Mouse (Mus musculus) megakaryocyte progenitor cell, adult 5-6 weeks (primary cell): ENCODE results near the gene Phlpp1. TPM values are rescaled to one million over a fixed set of nuclear protein-coding genes. Genes with fewer than 3 reads are reported as not detected.

Source experiments
- ATAC-seq: replicated peaks from 2 replicates; pipeline ENCODE4 v1.8.0; 2016; ENCODE audit warnings: mild to moderate bottlenecking, moderate TSS enrichment, inconsistent platforms; ENCODE audit not compliant: poor library complexity
- total RNA-seq, 2 experiments: library from RNA; stranded (forward) in 1 of 2; stranded (reverse) in 1 of 2; fragments of 157-497, 149-512 nt in 1 of 2; fragments of 200-1000 nt in 1 of 2; gene quantifications; 2 replicates each; pipeline versions ENCODE4 v1.2.3 to v1.2.4; 2015 to 2017

Gene Phlpp1
- total RNA-seq, 2 experiments from 2014 or later: 0.92 to 2.6 TPM

- ATAC-seq: no peak
Measured at GRCm38 (mm10) chr1:106240116-106240685, 68.6 kb downstream of the Phlpp1 start.

- ATAC-seq: no peak
Measured at GRCm38 (mm10) chr1:106241059-106241458, 69.5 kb downstream of the Phlpp1 start.

- no peak for ATAC-seq
Measured at GRCm38 (mm10) chr1:106242129-106242528, 70.6 kb downstream of the Phlpp1 start.

GRCm38 (mm10) chr1:106243371-106243770 is 71.8 kb downstream of the Phlpp1 start:
- ATAC-seq: no peak

GRCm38 (mm10) chr1:106244245-106244644 is 72.7 kb downstream of the Phlpp1 start:
- no peak for ATAC-seq

GRCm38 (mm10) chr1:106254047-106254446 is 82.5 kb downstream of the Phlpp1 start:
- no peak for ATAC-seq

GRCm38 (mm10) chr1:106257176-106257575 is 85.6 kb downstream of the Phlpp1 start:
- no peak for ATAC-seq

- no peak; the same call in 1 of the 2 replicates for ATAC-seq
Measured at GRCm38 (mm10) chr1:106268028-106268799, 96.7 kb downstream of the Phlpp1 start.

GRCm38 (mm10) chr1:106269337-106269736 is 97.8 kb downstream of the Phlpp1 start:
- ATAC-seq: no peak

GRCm38 (mm10) chr1:106272916-106273315 is 101.4 kb downstream of the Phlpp1 start:
- ATAC-seq: no peak

- ATAC-seq: no peak
Measured at GRCm38 (mm10) chr1:106273801-106274200, 102.2 kb downstream of the Phlpp1 start.

GRCm38 (mm10) chr1:106274561-106275001 is 103.0 kb downstream of the Phlpp1 start:
- ATAC-seq: peak; percentile 61

GRCm38 (mm10) chr1:106275142-106275541 is 103.6 kb downstream of the Phlpp1 start:
- ATAC-seq: no peak

- no peak for ATAC-seq
Measured at GRCm38 (mm10) chr1:106275731-106276130, 104.2 kb downstream of the Phlpp1 start.

- no peak for ATAC-seq
Measured at GRCm38 (mm10) chr1:106276824-106277223, 105.3 kb downstream of the Phlpp1 start.

GRCm38 (mm10) chr1:106277286-106277685 is 105.7 kb downstream of the Phlpp1 start:
- ATAC-seq: no peak

- no peak for ATAC-seq
Measured at GRCm38 (mm10) chr1:106278552-106279060, 107.1 kb downstream of the Phlpp1 start.

- no peak for ATAC-seq
Measured at GRCm38 (mm10) chr1:106279404-106280123, 108.0 kb downstream of the Phlpp1 start.

GRCm38 (mm10) chr1:106280171-106280913 is 108.8 kb downstream of the Phlpp1 start:
- ATAC-seq: no peak

GRCm38 (mm10) chr1:106286815-106287214 is 115.3 kb downstream of the Phlpp1 start:
- ATAC-seq: no peak

- no peak for ATAC-seq
Measured at GRCm38 (mm10) chr1:106289065-106289464, 117.5 kb downstream of the Phlpp1 start.
